Mouse (Mus musculus): ENCODE data around the gene Tinagl1. TPM values are rescaled to one million over a fixed set of nuclear protein-coding genes. Genes with fewer than 3 reads are reported as not detected.

Gene Tinagl1
- 7.4 and 7.5 TPM in 2 replicates for polyA plus RNA-seq (2016; fragmentation: Nextera tagmentation; extraction: Ambion mirVana)

- peaks cover 68% of the 10 kb centered on the region for H3K27me3 ChIP-seq (ENCODE audit: low read depth, poor library complexity, severe bottlenecking)
- WGBS = 2% methylated on average over 14 of the region's 14 CpGs
Measured at GRCm38 (mm10) chr4:130175072-130175711, at the start of gene Tinagl1. Gene Tinagl1, minus strand, starts transcription at chr4:130175122.

DNA sequence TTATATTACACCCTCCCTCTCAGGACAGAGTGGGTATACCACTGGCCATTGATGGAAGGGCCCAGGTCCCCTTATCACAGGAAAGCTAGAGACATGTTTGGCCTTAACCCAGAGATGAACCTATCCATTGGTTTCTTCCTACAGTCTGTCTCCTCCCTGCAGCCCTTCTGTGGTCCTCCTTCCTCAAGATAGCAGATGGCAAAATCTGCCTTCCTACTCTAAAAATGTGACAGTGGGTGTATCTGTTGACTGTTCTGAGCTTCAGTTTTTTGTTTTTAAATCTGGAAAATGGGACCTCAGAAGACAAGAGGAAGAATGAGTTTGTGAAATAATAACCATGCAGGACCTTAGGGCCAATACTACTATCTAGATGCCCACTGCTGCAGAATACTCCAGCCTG is 49.1 kb upstream of the Tinagl1 start:
- DNase-seq (ENCODE audit: low spot score) = no peak
- Histone ChIP-seq H3K36me3 (no peaks in the 10 kb centered on the region), H3K27ac (replicated peaks) (no peak overlapping the region), H3K27me3 (ENCODE audit: low read depth, poor library complexity, severe bottlenecking) (no peaks in the 10 kb centered on the region), H3K4me1 (no peaks in the 10 kb centered on the region), H3K9me3 (replicated peaks) (no peaks in the 10 kb centered on the region), H3K4me3 (no peak overlapping the region)

More at GRCm38 (mm10) chr4:130175072-130175711, at the start of gene Tinagl1:
- H3K9me3 ChIP-seq (replicated peaks) = no peaks in the 10 kb centered on the region
- no peak for DNase-seq (ENCODE audit: low spot score)
- peak within 1 kb of the TSS; percentile 45 for H3K4me3 ChIP-seq
- peak within 1 kb of the TSS; percentile 65 for H3K27ac ChIP-seq (replicated peaks)
- H3K4me1 ChIP-seq = peaks cover 48% of the 10 kb centered on the region
- H3K36me3 ChIP-seq = no peaks in the 10 kb centered on the region

- 55% methylated on average over 4 of the region's 4 CpGs for WGBS
- no peak for DNase-seq (ENCODE audit: low spot score)
- H3K27me3 ChIP-seq (ENCODE audit: low read depth, poor library complexity, severe bottlenecking) = no peaks in the 10 kb centered on the region
- no peak within 1 kb of the TSS for H3K4me3 ChIP-seq
- H3K36me3 ChIP-seq = no peaks in the 10 kb centered on the region
- no peak within 1 kb of the TSS for H3K27ac ChIP-seq (replicated peaks)
- H3K4me1 ChIP-seq = no peaks in the 10 kb centered on the region
- H3K9me3 ChIP-seq (replicated peaks) = no peaks in the 10 kb centered on the region
Measured at GRCm38 (mm10) chr4:130222179-130222578, 47.3 kb upstream of the Tinagl1 start, which contains the start of gene Gm853. Gene Gm853, minus strand, starts transcription at chr4:130222401.

DNA sequence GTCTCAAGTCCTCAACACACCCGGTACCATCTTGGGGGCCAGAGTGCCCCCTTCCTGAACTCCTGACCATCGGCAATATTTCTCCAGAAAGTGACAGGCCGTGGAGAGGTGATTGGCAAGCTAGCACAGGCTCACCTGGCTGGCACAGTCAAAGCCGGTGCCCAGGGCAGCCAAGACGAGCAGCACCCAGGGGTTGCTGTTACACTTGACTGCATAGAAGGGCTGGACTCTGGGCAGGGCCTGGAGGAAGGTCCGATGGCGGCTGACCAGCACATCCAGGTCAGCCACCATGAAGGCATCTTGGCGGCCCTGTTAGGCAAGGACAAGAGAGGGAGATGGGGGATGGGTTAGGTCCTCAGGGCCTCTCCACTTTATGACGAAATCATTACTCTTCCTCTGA is 45.3 kb upstream of the Tinagl1 start:
- Histone ChIP-seq H3K4me3 (no peak overlapping the region), H3K4me1 (no peaks in the 10 kb centered on the region), H3K9me3 (replicated peaks) (no peaks in the 10 kb centered on the region), H3K36me3 (no peaks in the 10 kb centered on the region), H3K27me3 (ENCODE audit: low read depth, poor library complexity, severe bottlenecking) (no peaks in the 10 kb centered on the region), H3K27ac (replicated peaks) (no peak overlapping the region)
- WGBS = 81% methylated on average over 9 of the region's 9 CpGs
- DNase-seq (ENCODE audit: low spot score) = no peak

DNA sequence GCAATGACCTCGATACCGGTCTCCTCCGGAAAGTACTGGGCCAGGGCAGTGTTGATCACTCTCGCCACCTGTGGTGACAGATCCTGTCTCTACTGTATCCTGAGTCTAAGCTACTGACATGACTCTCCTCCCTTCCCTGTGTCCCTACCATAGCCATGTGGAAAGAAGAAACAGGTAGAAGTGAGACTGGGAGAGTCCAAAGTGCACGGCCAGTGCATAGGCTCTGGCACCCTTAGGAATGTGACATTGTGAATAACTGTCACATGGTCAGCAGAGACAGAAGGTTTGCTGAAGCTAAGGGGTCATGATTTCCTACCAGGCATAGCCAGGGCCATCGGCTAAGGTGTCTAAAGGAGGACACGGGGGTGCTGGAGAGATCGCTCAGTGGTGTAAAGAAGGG is 40.5 kb upstream of the Tinagl1 start:
- no peak overlapping the region for H3K27ac ChIP-seq (replicated peaks)
- WGBS = 95% methylated on average over 8 of the region's 8 CpGs
- DNase-seq (ENCODE audit: low spot score) = no peak
- no peaks in the 10 kb centered on the region for H3K9me3 ChIP-seq (replicated peaks)
- H3K4me1 ChIP-seq = no peaks in the 10 kb centered on the region
- H3K36me3 ChIP-seq = no peaks in the 10 kb centered on the region
- no peaks in the 10 kb centered on the region for H3K27me3 ChIP-seq (ENCODE audit: low read depth, poor library complexity, severe bottlenecking)
- no peak overlapping the region for H3K4me3 ChIP-seq

DNA sequence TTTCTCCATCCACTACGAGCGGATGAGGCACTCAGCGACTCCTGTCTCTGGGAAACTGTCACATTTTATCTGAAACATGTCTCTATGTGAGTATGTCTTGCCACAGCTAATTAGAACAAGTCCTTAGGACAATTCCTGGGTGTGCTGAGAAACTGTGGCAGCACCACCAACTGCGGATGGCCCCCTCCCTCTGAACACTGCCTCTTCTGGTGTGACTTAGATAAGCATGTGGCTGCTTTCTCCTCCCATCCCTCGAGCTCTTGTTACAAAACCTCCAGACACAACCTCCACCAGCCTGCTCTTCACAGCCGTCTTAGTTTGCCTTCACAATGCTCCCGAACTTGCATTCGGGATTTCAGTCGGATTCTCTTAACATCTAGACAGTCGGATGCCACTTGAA is 38.9 kb upstream of the Tinagl1 start:
- H3K4me1 ChIP-seq = no peaks in the 10 kb centered on the region
- no peak overlapping the region for H3K27ac ChIP-seq (replicated peaks)
- no peaks in the 10 kb centered on the region for H3K36me3 ChIP-seq
- no peak overlapping the region for H3K4me3 ChIP-seq
- no peaks in the 10 kb centered on the region for H3K9me3 ChIP-seq (replicated peaks)
- no peak for DNase-seq (ENCODE audit: low spot score)
- no peaks in the 10 kb centered on the region for H3K27me3 ChIP-seq (ENCODE audit: low read depth, poor library complexity, severe bottlenecking)
- WGBS = 82% methylated on average over 10 of the region's 10 CpGs

- Histone ChIP-seq H3K27ac (replicated peaks) (no peak overlapping the region), H3K4me3 (no peak overlapping the region), H3K9me3 (replicated peaks) (0 out of 2 replicates have a peak, but pooled peaks cover under 1% of the 10 kb centered on the region), H3K4me1 (no peaks in the 10 kb centered on the region), H3K27me3 (ENCODE audit: low read depth, poor library complexity, severe bottlenecking) (no peaks in the 10 kb centered on the region), H3K36me3 (no peaks in the 10 kb centered on the region)
- WGBS = 93% methylated on average over 4 of the region's 4 CpGs
- no peak for DNase-seq (ENCODE audit: low spot score)
Measured at GRCm38 (mm10) chr4:130213197-130213596, 38.3 kb upstream of the Tinagl1 start.

GRCm38 (mm10) chr4:130212421-130212820 is 37.5 kb upstream of the Tinagl1 start:
- 79% methylated on average over 7 of the region's 7 CpGs for WGBS
- Histone ChIP-seq H3K36me3 (no peaks in the 10 kb centered on the region), H3K4me3 (no peak overlapping the region), H3K9me3 (replicated peaks) (peaks cover 7% of the 10 kb centered on the region; the same call in 1 of the 2 replicates), H3K27me3 (ENCODE audit: low read depth, poor library complexity, severe bottlenecking) (no peaks in the 10 kb centered on the region), H3K4me1 (no peaks in the 10 kb centered on the region), H3K27ac (replicated peaks) (no peak overlapping the region)
- no peak for DNase-seq (ENCODE audit: low spot score)

- no peaks in the 10 kb centered on the region for H3K27me3 ChIP-seq (ENCODE audit: low read depth, poor library complexity, severe bottlenecking)
Measured at GRCm38 (mm10) chr4:130211870-130212269, 36.9 kb upstream of the Tinagl1 start.

GRCm38 (mm10) chr4:130198694-130199670 is 24.1 kb upstream of the Tinagl1 start:
- peak overlapping the region; percentile 53 for H3K4me3 ChIP-seq
- H3K36me3 ChIP-seq = no peaks in the 10 kb centered on the region
- H3K27ac ChIP-seq (replicated peaks) = peak overlapping the region; percentile 39; the same call in 1 of the 2 replicates
- H3K4me1 ChIP-seq = peaks cover 8% of the 10 kb centered on the region
- peaks cover 23% of the 10 kb centered on the region for H3K27me3 ChIP-seq (ENCODE audit: low read depth, poor library complexity, severe bottlenecking)
- 19% methylated on average over 35 of the region's 35 CpGs for WGBS
- DNase-seq (ENCODE audit: low spot score) = peak; percentile 87
- peaks cover 16% of the 10 kb centered on the region; the same call in 1 of the 2 replicates for H3K9me3 ChIP-seq (replicated peaks)

More at GRCm38 (mm10) chr4:130211870-130212269, 36.9 kb upstream of the Tinagl1 start:
- Histone ChIP-seq H3K27ac (replicated peaks) (no peak overlapping the region), H3K9me3 (replicated peaks) (peaks cover 12% of the 10 kb centered on the region; the same call in 1 of the 2 replicates), H3K4me1 (no peaks in the 10 kb centered on the region), H3K4me3 (no peak overlapping the region), H3K36me3 (no peaks in the 10 kb centered on the region)
- WGBS = 96% methylated on average over 2 of the region's 2 CpGs
- DNase-seq (ENCODE audit: low spot score) = no peak

DNA sequence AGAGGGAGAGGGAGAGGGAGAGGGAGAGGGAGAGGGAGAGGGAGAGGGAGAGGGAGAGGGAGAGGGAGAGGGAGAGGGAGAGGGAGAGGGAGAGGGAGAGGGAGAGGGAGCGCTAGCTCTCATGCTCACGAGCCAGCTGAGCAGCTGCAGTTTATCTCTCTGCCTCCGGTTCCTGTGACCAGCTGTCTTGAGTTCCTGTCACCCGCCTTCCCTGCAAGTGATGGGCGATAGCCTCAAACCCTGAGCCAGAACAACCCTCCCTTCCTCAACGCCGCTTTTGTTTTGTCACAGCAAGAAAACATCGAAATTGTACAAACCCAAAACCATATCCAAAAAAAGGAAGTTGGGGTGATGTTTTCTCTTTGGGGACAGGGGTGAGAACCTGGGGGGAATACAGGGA is 21.6 kb upstream of the Tinagl1 start:
- no peak overlapping the region for H3K4me3 ChIP-seq

DNA sequence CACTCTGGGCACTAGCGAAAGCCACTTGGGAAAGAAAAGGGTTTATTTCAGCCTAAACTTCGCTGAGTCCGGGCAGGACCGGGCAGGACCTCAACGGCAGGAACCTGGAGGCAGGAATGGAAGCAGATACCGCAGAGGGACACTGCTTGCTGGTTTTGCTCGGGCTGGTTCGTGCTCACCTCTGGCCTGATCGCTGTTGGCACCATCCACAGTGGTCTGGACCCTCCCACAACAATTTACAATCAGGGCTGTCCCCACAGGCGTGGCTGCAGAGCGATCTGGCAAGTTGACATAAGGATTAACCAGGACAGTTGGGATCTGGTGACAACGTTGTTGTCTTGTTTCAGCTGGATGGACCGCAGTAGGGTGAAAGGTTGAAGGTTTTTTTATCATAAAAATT is 21.0 kb upstream of the Tinagl1 start:
- H3K27me3 ChIP-seq (ENCODE audit: low read depth, poor library complexity, severe bottlenecking) = peaks cover 18% of the 10 kb centered on the region
- H3K27ac ChIP-seq (replicated peaks) = no peak overlapping the region
- WGBS = 79% methylated on average over 13 of the region's 13 CpGs
- no peak for DNase-seq (ENCODE audit: low spot score)
- no peak overlapping the region for H3K4me3 ChIP-seq
- H3K9me3 ChIP-seq (replicated peaks) = no peaks in the 10 kb centered on the region
- no peaks in the 10 kb centered on the region for H3K36me3 ChIP-seq
- peaks cover 8% of the 10 kb centered on the region for H3K4me1 ChIP-seq

More for the DNA sequence above, 21.6 kb upstream of the Tinagl1 start:
- WGBS = 86% methylated on average over 8 of the region's 8 CpGs
- peaks cover 23% of the 10 kb centered on the region for H3K27me3 ChIP-seq (ENCODE audit: low read depth, poor library complexity, severe bottlenecking)
- no peak for DNase-seq (ENCODE audit: low spot score)
- no peaks in the 10 kb centered on the region for H3K36me3 ChIP-seq
- no peak overlapping the region for H3K27ac ChIP-seq (replicated peaks)
- H3K4me1 ChIP-seq = peaks cover 8% of the 10 kb centered on the region
- no peaks in the 10 kb centered on the region for H3K9me3 ChIP-seq (replicated peaks)
